Mouse (Mus musculus): ENCODE data around the gene 4632433K11Rik. TPM values are rescaled to one million over a fixed set of nuclear protein-coding genes. Genes with fewer than 3 reads are reported as not detected.

The 4632433K11Rik gene
- total and polyA plus RNA-seq, 2 experiments from 2014 or later = not detected

DNA sequence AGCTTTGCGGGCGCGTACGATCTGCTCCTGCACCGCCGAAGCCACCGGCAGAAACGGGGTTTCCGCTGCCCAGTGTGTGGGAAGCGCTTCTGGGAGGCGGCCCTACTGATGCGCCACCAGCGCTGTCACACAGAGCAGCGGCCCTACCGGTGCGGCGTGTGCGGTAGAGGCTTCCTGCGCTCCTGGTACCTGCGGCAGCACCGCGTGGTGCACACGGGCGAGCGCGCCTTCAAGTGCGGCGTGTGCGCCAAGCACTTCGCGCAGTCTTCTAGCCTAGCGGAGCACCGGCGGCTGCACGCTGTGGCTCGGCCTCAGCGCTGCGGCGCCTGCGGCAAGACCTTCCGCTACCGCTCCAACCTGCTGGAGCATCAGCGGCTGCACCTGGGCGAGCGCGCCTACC, 2.4 kb upstream of the 4632433K11Rik start:
- Histone ChIP-seq H3K9ac (replicated peaks; ENCODE audit: low read length) (no peak overlapping the region), H3K9me3 (ENCODE audit: low read length) (0 out of 2 replicates have a peak, but pooled peaks cover 5% of the 10 kb centered on the region), H3K4me1 (ENCODE audit: insufficient read depth, low read length) (no peaks in the 10 kb centered on the region), H3K4me2 (ENCODE audit: low read depth, low read length) (no peak overlapping the region), H3K27ac (no peak overlapping the region), H3K4me3 (ENCODE audit: low read length) (no peak overlapping the region), H3K27me3 (ENCODE audit: insufficient read depth, low read length) (no peaks in the 10 kb centered on the region), H3K36me3 (ENCODE audit: insufficient read depth, low read length) (peaks cover 46% of the 10 kb centered on the region)
- 78% methylated on average over 46 of the region's 46 CpGs for WGBS
- no peak for ATAC-seq
- no peak for DNase-seq (ENCODE audit: low spot score)
- no peak for TF ChIP-seq CTCF (IDR thresholded peaks at IDR 0.05; ENCODE audit: low read depth)

DNA sequence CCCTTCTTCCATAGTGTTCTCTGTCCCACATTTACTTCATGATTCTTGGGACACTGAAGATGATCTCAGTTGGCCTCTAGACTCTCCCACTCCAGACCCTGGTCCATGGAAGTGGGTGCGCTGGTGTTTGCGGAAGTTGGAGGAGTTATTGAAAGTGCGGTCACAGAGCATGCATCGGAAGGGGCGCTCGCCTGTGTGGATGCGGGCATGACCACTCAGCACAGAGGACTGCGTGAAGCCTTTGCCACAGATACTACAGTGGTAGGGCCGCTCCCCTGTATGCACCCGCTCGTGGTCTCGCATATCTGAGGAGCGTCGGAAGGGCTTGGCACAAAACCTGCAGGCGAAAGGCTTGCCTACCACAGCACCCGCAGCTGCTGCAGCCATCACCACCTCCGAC, 1.7 kb downstream of the 4632433K11Rik start:
- H3K4me2 ChIP-seq (ENCODE audit: low read depth, low read length) = no peak overlapping the region
- H3K27ac ChIP-seq = no peak overlapping the region
- H3K4me1 ChIP-seq (ENCODE audit: insufficient read depth, low read length) = peaks cover 7% of the 10 kb centered on the region; the same call in 1 of the 2 replicates
- no peak for TF ChIP-seq CTCF (IDR thresholded peaks at IDR 0.05; ENCODE audit: low read depth)
- no peak for DNase-seq (ENCODE audit: low spot score)
- no peak for ATAC-seq
- H3K9me3 ChIP-seq (ENCODE audit: low read length) = no peaks in the 10 kb centered on the region
- H3K36me3 ChIP-seq (ENCODE audit: insufficient read depth, low read length) = peaks cover 33% of the 10 kb centered on the region
- WGBS = 97% methylated on average over 17 of the region's 17 CpGs
- H3K27me3 ChIP-seq (ENCODE audit: insufficient read depth, low read length) = no peaks in the 10 kb centered on the region
- H3K4me3 ChIP-seq (ENCODE audit: low read length) = no peak overlapping the region
- H3K9ac ChIP-seq (replicated peaks; ENCODE audit: low read length) = no peak overlapping the region

DNA sequence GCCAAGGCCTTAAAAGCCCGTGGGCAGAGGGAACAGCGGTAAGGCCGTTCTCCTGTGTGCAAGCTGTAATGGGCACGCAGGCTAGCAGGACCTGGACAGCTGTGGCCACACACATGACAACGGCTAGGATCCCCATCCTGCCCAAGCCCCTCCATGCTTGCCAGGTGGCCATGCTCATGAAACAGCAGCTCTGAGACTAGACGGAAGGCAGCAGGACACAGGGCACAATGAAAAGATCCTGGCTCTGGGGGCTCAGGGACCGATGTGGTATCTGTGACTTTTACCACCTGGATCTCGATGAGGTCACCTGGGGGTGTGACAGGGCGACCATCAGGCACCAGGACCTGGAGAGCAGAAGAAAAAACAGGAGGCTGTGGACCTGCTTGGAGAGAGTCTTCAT, 2.2 kb downstream of the 4632433K11Rik start:
- no peak for ATAC-seq
- H3K4me2 ChIP-seq (ENCODE audit: low read depth, low read length) = no peak overlapping the region
- TF ChIP-seq CTCF (IDR thresholded peaks at IDR 0.05; ENCODE audit: low read depth) = no peak
- no peak for DNase-seq (ENCODE audit: low spot score)
- no peaks in the 10 kb centered on the region for H3K9me3 ChIP-seq (ENCODE audit: low read length)
- H3K4me3 ChIP-seq (ENCODE audit: low read length) = no peak overlapping the region
- H3K27me3 ChIP-seq (ENCODE audit: insufficient read depth, low read length) = no peaks in the 10 kb centered on the region
- H3K4me1 ChIP-seq (ENCODE audit: insufficient read depth, low read length) = peaks cover 7% of the 10 kb centered on the region; the same call in 1 of the 2 replicates
- H3K36me3 ChIP-seq (ENCODE audit: insufficient read depth, low read length) = peaks cover 29% of the 10 kb centered on the region
- no peak overlapping the region for H3K27ac ChIP-seq
- H3K9ac ChIP-seq (replicated peaks; ENCODE audit: low read length) = no peak overlapping the region
- 94% methylated on average over 9 of the region's 9 CpGs for WGBS

DNA sequence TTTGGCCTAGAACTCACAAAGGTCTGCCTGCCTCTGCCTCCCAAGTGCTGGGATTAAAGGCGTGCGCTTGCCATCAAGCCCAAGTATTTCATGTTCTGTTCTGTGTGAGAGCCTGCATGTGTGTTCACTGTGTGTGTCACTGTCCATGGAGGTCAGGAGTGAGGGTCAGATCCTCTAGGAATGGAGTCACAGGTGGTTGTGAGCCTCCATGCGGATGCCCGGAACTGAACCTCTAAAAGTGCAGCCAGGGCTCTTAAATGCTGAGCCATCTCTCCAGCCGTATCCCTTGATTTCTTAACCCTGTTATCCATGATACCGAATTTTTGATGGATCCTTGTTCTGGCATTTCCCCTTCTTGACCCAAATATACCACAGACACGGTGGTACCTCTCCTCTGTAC, 3.1 kb downstream of the 4632433K11Rik start:
- ATAC-seq (no peak), DNase-seq (ENCODE audit: low spot score) (no peak)
- H3K36me3 ChIP-seq (ENCODE audit: insufficient read depth, low read length) = peaks cover 20% of the 10 kb centered on the region
- peaks cover 7% of the 10 kb centered on the region; the same call in 1 of the 2 replicates for H3K4me1 ChIP-seq (ENCODE audit: insufficient read depth, low read length)
- no peaks in the 10 kb centered on the region for H3K9me3 ChIP-seq (ENCODE audit: low read length)
- TF ChIP-seq CTCF (IDR thresholded peaks at IDR 0.05; ENCODE audit: low read depth) = no peak
- 94% methylated on average over 7 of the region's 7 CpGs for WGBS
- no peak overlapping the region; the same call in 1 of the 2 replicates for H3K4me2 ChIP-seq (ENCODE audit: low read depth, low read length)
- no peak overlapping the region for H3K9ac ChIP-seq (replicated peaks; ENCODE audit: low read length)
- H3K27ac ChIP-seq = peak overlapping the region; percentile 98; the same call in 1 of the 2 replicates
- 0 out of 2 replicates have a peak overlapping the region, but pooled peaks have one; percentile 64 for H3K4me3 ChIP-seq (ENCODE audit: low read length)
- no peaks in the 10 kb centered on the region for H3K27me3 ChIP-seq (ENCODE audit: insufficient read depth, low read length)

DNA sequence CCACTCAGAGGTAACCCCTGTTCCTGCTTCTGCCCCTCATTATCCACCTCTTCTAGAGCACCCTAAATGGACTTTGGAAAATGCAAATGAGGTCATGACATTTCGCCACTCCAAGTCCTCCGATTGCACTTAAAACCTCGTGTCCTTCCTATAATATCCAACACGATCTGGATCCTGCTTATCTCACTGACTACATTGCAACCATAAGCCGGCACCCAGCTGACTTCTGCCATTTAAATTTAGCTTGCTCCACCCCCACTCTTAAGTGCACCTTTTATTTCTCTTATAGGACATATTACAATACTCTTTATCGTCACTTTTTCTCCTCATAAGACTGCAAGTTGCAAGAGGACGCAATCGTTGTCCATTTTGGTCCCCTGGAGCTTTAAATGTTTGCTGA, 3.5 kb downstream of the 4632433K11Rik start:
- H3K9me3 ChIP-seq (ENCODE audit: low read length) = no peaks in the 10 kb centered on the region
- WGBS = 83% methylated on average over 8 of the region's 8 CpGs
- no peak for TF ChIP-seq CTCF (IDR thresholded peaks at IDR 0.05; ENCODE audit: low read depth)
- H3K4me1 ChIP-seq (ENCODE audit: insufficient read depth, low read length) = peaks cover 7% of the 10 kb centered on the region; the same call in 1 of the 2 replicates
- H3K27me3 ChIP-seq (ENCODE audit: insufficient read depth, low read length) = no peaks in the 10 kb centered on the region
- DNase-seq (ENCODE audit: low spot score) (no peak), ATAC-seq (no peak)
- H3K9ac ChIP-seq (replicated peaks; ENCODE audit: low read length) = peak overlapping the region; percentile 80
- peak overlapping the region; percentile 54 for H3K4me2 ChIP-seq (ENCODE audit: low read depth, low read length)
- H3K4me3 ChIP-seq (ENCODE audit: low read length) = peak overlapping the region; percentile 64
- peak overlapping the region; percentile 98 for H3K27ac ChIP-seq
- peaks cover 15% of the 10 kb centered on the region for H3K36me3 ChIP-seq (ENCODE audit: insufficient read depth, low read length)

DNA sequence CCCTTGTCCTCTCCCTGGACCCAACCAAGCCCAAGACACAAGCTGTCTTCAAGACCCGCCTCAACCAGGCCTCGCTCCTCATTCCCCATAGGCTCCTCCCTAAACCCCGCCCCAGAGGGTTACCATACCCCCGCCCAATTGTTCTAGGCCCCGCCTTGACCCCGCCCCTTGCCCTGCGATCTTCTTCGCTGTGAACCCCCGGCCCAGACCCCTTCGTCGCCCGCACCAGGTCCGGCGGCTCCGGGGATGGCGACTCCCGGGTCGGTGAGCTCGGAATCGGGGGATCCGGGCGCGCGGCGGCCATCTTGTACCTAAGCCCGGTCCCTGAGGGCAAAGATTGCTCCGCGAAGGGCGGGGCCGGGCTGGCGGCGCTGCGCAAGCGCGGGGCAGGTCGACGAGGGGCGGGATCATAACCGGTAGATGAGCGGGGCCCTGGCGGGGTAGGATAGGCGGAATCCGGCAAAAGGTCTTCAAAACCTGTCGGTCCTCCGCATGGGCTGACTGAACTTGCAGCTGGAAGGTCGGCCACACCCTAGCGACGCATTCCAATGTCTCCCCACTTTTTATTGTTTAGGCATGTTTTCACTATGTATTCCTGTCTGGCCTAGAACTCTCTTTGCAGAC, 4.3 kb downstream of the 4632433K11Rik start, which contains the start of gene Zfp784:
Gene Zfp784, minus strand, starts transcription at position 338 of the 624 bp plus-strand sequence.
- Histone ChIP-seq H3K9ac (replicated peaks; ENCODE audit: low read length) (peak within 1 kb of the TSS; percentile 80), H3K4me2 (ENCODE audit: low read depth, low read length) (peak within 1 kb of the TSS; percentile 54), H3K9me3 (ENCODE audit: low read length) (no peaks in the 10 kb centered on the region), H3K4me3 (ENCODE audit: low read length) (peak within 1 kb of the TSS; percentile 64), H3K27ac (peak within 1 kb of the TSS; percentile 98), H3K27me3 (ENCODE audit: insufficient read depth, low read length) (no peaks in the 10 kb centered on the region), H3K36me3 (ENCODE audit: insufficient read depth, low read length) (peaks cover 9% of the 10 kb centered on the region; the same call in 1 of the 2 replicates), H3K4me1 (ENCODE audit: insufficient read depth, low read length) (peaks cover 7% of the 10 kb centered on the region; the same call in 1 of the 2 replicates)
- under 1% methylated on average over 48 of the region's 48 CpGs for WGBS
- DNase-seq (ENCODE audit: low spot score) (peak; percentile 96), ATAC-seq (peak; percentile 96)
- no peak for TF ChIP-seq CTCF (IDR thresholded peaks at IDR 0.05; ENCODE audit: low read depth)

DNA sequence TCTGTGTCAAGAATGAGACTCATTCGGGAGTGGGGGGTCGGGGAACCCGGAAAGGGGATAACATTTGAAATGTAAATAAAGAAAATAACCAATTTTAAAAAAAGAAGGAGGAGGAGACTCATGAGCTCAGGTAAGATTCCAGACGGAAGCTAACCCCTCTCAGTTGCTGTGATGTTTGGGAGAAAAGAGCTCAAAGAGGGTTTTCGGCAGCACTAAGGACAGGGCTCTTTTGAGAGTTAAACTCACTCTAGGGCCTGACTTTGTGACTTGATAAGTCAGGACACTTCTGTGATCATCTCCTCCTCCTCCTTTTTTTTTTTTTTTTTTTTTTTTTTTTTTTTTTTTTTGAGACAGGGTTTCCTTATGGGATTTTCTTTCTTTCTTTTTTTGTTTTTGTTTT, 5.0 kb downstream of the 4632433K11Rik start:
- H3K4me2 ChIP-seq (ENCODE audit: low read depth, low read length) = peak overlapping the region; percentile 54
- peak overlapping the region; percentile 64 for H3K4me3 ChIP-seq (ENCODE audit: low read length)
- 36% methylated on average over 5 of the region's 5 CpGs for WGBS
- H3K27me3 ChIP-seq (ENCODE audit: insufficient read depth, low read length) = no peaks in the 10 kb centered on the region
- TF ChIP-seq CTCF (IDR thresholded peaks at IDR 0.05; ENCODE audit: low read depth) = no peak
- H3K9me3 ChIP-seq (ENCODE audit: low read length) = no peaks in the 10 kb centered on the region
- H3K36me3 ChIP-seq (ENCODE audit: insufficient read depth, low read length) = 0 out of 2 replicates have a peak, but pooled peaks cover 9% of the 10 kb centered on the region
- H3K9ac ChIP-seq (replicated peaks; ENCODE audit: low read length) = peak overlapping the region; percentile 80
- peaks cover 7% of the 10 kb centered on the region; the same call in 1 of the 2 replicates for H3K4me1 ChIP-seq (ENCODE audit: insufficient read depth, low read length)
- ATAC-seq (no peak), DNase-seq (ENCODE audit: low spot score) (no peak)
- peak overlapping the region; percentile 98; the same call in 1 of the 2 replicates for H3K27ac ChIP-seq
